Mouse (Mus musculus) brain, adult 2 months (tissue): ENCODE results near the gene Agps.
"Not testable (repeated sequence)": the region's sequence is repeated elsewhere in the genome, so short reads cannot be mapped to it uniquely, and the experiment has no call there.

Experiments used
- DNase-seq: peaks from one replicate; pipeline ENCODE4 v3.0.0; 2011; ENCODE audit warnings: low read depth, low spot score

Agps gene

DNA sequence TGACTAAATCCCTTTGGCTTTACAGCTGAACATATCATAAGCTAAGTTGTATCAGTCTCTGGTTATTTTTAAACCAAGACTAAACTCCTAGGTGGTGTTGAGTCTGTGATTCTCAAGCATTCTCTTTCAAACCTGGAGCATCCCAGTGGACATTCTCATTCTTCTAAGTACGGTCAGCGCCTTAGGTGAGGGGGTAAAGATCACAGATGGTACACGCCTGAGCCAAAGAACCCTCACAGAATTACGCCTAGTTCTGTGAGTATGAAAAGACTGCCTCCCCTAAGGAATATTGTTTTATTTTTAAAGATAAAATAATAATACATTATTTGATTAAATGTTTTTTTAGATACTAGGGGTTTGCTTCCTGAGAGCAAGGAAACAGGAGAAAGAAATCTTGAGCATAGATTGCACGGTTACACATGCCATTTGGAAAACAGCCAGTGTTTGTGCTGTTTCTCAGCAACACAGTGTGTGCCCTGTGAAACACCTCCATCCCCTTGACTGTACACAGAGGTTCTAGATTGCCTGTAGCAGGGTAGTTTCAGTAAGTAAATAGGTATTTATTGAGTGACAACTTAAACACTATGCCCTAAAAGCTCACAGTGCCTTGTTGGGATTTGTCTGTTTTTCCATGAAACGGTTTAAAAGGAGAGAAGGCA lies 97.9 kb downstream of the Agps start:
- peak; percentile 35 for DNase-seq

- DNase-seq, result peak; percentile 79
Observed at GRCm38 (mm10) chr2:75930941-75931340, 99.0 kb downstream of the Agps start.

- no peak for DNase-seq
Observed at GRCm38 (mm10) chr2:75933541-75933940, 101.6 kb downstream of the Agps start.

DNA sequence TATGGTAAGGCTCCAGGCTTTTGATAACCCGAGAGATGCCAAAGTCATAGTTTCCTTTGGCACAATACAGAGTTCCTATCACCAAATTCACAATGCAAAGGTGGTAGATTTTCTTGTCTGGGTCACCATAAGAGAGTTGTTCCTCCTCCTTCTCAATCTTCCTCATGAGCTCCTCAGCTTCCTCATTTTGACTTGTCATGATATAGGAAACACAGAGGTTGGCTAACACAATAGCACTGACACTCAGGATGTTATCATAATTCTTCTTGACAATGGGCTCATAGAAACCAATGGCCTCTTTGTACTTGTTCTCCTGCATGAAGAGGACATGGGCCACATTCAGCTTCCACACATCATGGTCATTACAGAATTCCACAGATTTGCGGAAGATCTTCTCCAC lies 104.7 kb downstream of the Agps start:
- DNase-seq, result not testable (repeated sequence)

DNA sequence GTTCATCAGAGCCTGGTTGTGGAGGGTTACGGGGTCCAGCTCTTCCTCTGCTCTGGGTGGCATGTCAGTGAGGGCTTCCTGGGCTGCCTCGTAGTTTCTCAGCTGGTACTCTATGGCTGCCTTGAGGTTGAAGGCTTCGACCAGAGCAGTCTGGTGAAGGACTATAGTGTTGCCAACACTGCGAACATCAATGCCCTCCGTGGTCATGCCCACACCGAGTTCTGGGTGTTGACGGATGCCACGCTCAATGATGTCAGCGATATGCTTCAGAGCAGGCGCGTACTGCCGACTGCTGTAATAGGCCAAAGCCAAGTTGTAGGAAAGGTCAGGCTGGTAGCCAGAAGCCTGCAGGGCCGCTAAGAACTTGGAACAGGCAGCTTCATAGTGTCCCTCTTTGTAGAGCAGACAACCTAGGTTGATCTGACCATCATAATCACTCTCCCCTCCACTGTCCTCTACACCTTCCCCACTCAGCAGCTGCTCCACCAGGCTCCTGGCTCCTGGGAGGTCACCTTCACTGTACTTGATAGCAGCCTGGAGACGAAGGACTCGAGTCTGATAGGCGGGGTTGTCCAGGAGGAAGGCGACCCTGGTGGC lies 105.6 kb downstream of the Agps start:
- DNase-seq, result not testable (repeated sequence)

GRCm38 (mm10) chr2:75938117-75939063 lies 106.4 kb downstream of the Agps start, which contains the start of gene Ttc30b:
Gene Ttc30b (minus strand): TSS chr2:75938585.
- DNase-seq, result peak; percentile 94

DNA sequence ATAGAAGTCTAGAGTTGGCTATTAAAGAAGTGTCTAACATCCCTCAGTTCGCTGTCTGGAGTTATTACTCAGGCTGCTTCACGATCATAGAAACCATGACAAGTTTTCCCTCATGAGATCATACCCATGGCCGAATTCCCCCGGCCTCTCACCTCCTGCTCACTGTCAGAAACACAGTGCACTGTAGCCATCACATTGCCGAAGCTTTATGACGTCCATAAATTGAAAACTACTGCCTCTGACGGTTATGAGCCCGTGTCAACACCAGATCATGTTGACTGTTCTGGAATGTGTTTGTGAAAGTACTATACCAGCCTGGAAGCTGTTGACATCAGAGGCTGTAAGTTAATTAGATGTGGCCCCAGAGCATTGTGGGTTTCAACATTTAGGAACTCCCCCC lies 118.7 kb downstream of the Agps start:
- no peak for DNase-seq

- DNase-seq, result no peak
Observed at GRCm38 (mm10) chr2:75953320-75953719, 121.3 kb downstream of the Agps start.

DNA sequence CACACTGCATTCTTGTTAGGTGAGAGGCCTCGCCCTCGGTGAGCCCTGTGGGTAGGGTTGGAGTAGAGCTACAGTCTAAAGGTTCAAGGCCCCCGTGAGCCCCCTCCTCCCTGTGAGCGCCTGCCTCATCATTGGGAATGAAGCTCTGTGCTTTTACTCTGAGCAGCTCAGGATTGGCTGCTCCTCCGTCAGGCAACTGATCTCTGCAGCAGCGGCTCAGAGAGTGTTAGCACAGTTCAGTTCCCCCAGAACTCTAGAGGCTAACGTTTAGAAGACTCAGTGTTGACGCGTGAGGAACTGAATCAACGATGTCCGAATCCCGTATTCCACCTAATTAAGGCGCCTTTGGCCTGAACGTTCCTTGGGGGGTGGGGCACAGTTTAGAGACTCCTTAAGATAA lies 123.7 kb downstream of the Agps start:
- DNase-seq, result no peak

DNA sequence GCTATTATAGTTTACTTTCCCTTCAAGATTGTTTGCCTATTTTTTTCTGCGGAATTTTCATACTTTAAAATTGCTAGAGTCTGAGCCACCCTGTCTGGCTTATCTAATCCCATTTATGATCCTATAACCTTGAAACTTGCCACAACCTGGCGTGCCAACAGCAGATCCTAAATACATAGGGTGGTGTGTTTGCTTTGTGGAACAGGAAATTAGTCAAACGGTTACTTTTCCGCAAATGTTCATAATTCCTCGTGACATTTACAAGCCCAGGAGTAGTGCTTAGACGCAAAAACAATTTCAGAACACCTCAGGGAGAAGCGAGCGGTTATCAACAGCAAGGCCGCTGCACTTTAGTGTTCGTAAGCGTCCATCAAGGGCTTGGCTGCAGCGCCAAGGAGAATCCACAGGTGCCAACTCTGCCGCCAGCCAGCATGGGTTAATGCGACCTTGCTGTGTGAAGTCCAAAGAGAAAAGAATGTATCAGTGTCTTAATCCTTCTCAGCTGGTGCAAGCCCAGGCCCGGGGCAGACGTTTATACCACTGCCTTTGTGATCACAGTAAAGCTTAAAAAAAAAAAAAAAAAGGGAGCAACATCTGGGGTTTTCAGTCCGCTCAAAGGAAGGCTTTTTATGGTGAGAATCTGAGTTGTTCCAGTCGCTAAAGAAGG lies 127.3 kb downstream of the Agps start:
- no peak for DNase-seq

GRCm38 (mm10) chr2:75959850-75960365 lies 127.9 kb downstream of the Agps start:
- DNase-seq, result peak; percentile 55

- DNase-seq, result peak; percentile 80
Observed at GRCm38 (mm10) chr2:75960366-75961330, 128.7 kb downstream of the Agps start.

- no peak for DNase-seq
Observed at GRCm38 (mm10) chr2:75963211-75963840, 131.3 kb downstream of the Agps start.

GRCm38 (mm10) chr2:75964051-75964450 lies 132.1 kb downstream of the Agps start:
- DNase-seq, result no peak

GRCm38 (mm10) chr2:75964512-75964911 lies 132.5 kb downstream of the Agps start:
- DNase-seq, result peak; percentile 74

DNA sequence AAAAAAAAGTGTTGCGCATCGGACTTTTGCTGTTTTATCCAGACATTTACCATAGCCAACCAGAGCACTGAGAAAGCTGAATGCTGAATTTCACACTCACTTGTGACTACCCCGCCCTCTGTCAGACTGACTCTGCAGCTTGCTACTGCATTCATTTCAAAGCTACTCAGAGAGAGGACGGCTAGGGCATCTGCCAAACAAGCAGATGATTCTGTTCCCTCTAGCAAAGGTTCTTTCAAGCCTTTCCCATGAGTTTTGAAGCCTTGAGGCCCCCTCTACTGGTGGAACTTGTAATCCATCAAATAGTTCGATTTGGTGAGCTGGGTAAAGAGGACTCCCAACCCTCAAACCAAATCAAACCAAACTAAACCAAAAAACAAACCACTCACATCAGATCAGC lies 133.0 kb downstream of the Agps start:
- DNase-seq, result peak; percentile 94

DNA sequence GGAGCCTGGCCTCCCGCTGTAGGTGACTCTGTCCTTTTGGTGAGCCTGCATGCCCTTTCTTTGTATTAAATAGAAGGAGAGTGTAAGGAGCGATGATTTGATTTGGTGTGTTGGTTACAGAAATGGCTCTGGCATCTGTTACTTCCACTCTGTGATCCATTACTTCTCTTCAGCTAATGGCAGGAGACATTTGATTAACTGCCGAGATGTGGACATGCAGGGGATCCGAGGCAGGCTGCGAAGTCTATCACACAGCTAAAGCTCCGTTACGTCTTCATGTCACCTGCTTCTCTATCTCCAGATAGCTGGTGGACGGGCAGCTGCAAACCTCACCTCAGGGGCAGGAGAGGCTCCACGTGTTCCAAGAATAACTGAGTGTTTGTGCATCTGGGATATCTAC lies 142.2 kb downstream of the Agps start:
- no peak for DNase-seq

GRCm38 (mm10) chr2:75976070-75976469 lies 144.1 kb downstream of the Agps start:
- not testable (repeated sequence) for DNase-seq

DNA sequence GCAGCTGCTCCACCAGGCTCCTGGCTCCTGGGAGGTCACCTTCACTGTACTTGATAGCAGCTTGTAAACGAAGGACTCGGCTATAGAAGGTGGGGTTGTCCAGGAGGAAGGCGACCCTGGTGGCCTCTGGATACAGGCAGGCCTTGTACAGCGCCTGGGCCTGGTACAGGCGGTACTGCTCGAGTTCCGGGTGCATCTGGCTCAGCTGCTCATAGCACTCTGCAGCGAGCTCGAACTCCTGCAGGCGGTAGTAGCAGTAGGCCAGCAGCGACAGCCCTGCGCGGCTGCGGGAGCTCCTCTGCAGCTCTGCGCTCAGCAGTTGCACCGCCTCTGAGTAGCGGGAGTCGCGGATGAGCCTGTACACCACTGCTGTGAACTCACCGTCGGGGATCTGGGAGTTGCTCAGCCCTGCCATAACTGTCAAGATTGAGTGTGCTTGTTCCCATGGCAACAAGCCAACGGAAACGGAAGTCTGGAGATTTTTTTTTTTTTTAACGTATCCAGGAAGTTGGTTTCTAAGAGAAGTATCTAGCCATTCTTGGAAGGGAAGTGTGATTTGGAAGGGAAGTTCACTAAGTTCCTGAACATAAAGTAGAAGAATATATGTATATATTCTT lies 145.9 kb downstream of the Agps start, which contains the start of gene Ttc30a2:
TSS of gene Ttc30a2 (minus strand) at position 419 of the 617 bp plus-strand sequence.
- peak; percentile 25 for DNase-seq
